Mouse (Mus musculus): ENCODE results near the gene Nlrp1a.

The Nlrp1a gene

GRCm38 (mm10) chr11:71144661-71145060 is at the start of gene Nlrp1a:
Gene Nlrp1a (minus strand): TSS chr11:71144704.
- no peak for DNase-seq (ENCODE audit: low read depth, low spot score)

GRCm38 (mm10) chr11:71169633-71170032 is 25.1 kb upstream of the Nlrp1a start:
- no peak for DNase-seq (ENCODE audit: low read depth, low spot score)

GRCm38 (mm10) chr11:71164139-71164538 is 19.6 kb upstream of the Nlrp1a start:
- no peak for DNase-seq (ENCODE audit: low read depth, low spot score)

GRCm38 (mm10) chr11:71159439-71160136 is 15.1 kb upstream of the Nlrp1a start:
- no peak for DNase-seq (ENCODE audit: low read depth, low spot score)

GRCm38 (mm10) chr11:71155272-71155671 is 10.8 kb upstream of the Nlrp1a start:
- DNase-seq (ENCODE audit: low read depth, low spot score), result no peak

- DNase-seq (ENCODE audit: low read depth, low spot score), result no peak
Observed at GRCm38 (mm10) chr11:71142031-71142430, 2.5 kb downstream of the Nlrp1a start.

- no peak for DNase-seq (ENCODE audit: low read depth, low spot score)
Observed at GRCm38 (mm10) chr11:71107128-71107527, 37.4 kb downstream of the Nlrp1a start.

DNA sequence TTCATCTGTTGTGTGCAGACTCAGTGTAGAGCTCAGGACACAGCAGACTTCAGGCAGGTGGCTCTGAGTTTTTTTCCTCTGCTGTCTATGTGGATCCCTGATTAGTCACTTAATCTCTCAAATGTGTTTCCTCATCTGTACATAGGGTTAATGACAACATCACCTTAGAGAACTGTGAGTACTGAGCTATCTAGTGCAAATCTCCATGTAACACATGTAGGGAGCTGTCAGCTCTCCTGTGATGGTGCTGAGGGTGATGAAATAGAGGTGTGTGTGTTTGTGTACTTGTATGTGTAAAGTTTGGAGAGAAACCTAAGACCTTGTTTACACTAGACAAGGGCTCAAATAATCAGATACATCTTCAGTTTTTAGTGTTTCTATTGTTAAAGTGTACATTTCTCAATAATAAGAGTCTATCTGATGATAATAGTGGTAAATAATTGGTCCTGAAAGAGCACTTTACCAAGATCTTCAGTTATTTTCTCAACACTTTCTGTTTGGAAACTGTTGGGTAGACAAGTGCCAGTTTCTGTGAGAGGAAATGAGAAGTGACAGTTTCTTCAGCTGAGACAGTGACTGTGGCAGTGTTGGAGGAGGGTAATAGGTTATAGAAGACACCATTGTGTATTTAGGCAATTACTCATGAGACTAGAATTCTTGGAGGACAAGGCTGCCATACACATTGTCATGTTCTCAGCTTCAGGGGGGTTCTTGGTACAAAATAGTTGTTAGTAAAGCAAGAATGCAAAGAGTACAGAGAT is 38.1 kb downstream of the Nlrp1a start:
- DNase-seq (ENCODE audit: low read depth, low spot score), result no peak

DNA sequence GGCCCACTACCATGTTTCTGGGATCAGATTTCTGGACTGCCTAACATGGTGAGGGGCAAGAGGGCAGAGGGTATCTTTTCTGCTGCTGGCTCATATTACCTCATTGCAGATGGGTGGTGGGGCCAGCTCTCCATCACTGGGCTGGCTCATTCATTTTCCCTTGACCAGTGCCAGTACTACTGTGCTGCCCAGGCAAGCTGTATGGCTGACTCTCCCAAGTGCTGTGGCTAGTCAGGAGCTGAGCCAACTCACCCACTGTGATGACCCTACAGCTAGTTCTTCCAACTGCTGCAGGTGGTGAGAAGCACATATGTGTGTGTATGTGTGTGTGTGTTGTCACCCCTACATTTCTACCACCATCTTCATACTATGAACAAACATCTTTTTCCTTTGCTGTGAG is 40.6 kb downstream of the Nlrp1a start:
- no peak for DNase-seq (ENCODE audit: low read depth, low spot score)

DNA sequence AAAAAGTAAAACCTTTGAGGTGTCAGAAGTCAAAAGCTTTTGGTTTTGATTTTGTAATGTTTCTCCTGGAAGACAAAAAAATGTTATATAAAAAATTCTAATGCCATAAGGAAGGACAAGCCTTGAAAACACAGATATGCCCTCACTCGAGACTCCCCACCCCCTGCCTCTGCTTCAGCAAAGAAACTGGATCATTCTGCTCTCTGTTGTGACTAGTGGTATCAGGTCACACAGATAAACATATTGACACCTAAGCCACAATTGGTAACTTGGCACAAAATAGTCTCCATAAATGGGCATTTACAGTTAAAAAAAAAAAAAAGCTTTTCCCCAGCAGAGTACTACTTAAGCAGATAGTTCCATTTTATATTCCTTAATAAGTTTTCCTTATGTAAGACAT is 68.2 kb downstream of the Nlrp1a start:
- no peak for DNase-seq (ENCODE audit: low read depth, low spot score)

DNA sequence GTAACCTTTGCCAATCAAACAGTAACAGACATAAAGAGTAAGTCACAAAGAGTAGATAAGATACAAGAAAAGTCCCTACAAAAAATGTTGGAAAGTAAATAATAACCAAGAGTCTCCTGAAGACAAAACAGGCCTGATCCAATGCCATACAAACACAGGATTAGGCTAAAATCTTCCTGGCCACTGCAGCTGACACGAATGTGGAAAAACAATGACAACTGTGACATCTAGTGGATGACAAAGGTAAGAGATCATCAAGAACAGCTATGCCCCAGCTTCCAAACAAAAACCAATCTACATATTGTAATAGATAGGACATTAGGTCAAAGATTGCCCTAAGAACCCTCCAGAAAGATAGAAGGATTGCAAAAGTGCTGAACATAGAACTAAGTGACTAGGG is 92.0 kb downstream of the Nlrp1a start:
- peak; percentile 32 for DNase-seq (ENCODE audit: low read depth, low spot score)
